Mouse (Mus musculus) liver, embryonic 11.5 days (tissue): ENCODE results near the gene Gm20817. TPM values are rescaled to one million over a fixed set of nuclear protein-coding genes. Genes with fewer than 3 reads are reported as not detected.
"Not testable (repeated sequence)": the region's sequence is repeated elsewhere in the genome, so short reads cannot be mapped to it uniquely, and the experiment has no call there.

Experiments used
- ATAC-seq: fragments of 200-750 bp; cut with Nextera tagmentation; replicated peaks from 2 replicates; pipeline ENCODE4 v1.8.0; 2017; ENCODE audit warnings: moderate number of reproducible peaks, mild to moderate bottlenecking, moderate TSS enrichment, moderate library complexity; ENCODE audit not compliant: low FRiP score
- DNase-seq: peaks from one replicate; pipeline ENCODE4 v3.0.0-alpha.2; 2017; ENCODE audit warnings: low spot score
- H3K27ac ChIP-seq: fragments of 300-500 bp; sonication (generic); 2 replicates; pipeline ENCODE4 v1.5.1; 2014; ENCODE audit warnings: mild to moderate bottlenecking, low read depth, low read length, control low read depth
- H3K27me3 ChIP-seq: fragments of 300-500 bp; sonication (generic); replicated peaks from 2 replicates; pipeline ENCODE4 v1.6.1; 2014; ENCODE audit warnings: low read length, mixed read lengths; ENCODE audit not compliant: control insufficient read depth, insufficient read depth
- H3K36me3 ChIP-seq: fragments of 300-500 bp; sonication (generic); 2 replicates; pipeline ENCODE4 v1.6.1; 2014; ENCODE audit warnings: mild to moderate bottlenecking, low read length, moderate library complexity, mixed read lengths; ENCODE audit not compliant: control insufficient read depth, insufficient read depth
- H3K4me1 ChIP-seq: fragments of 300-500 bp; sonication (generic); replicated peaks from 2 replicates; pipeline ENCODE4 v1.6.1; 2014; ENCODE audit warnings: low read length, mixed read lengths; ENCODE audit not compliant: control insufficient read depth, insufficient read depth
- H3K4me2 ChIP-seq: fragments of 300-500 bp; sonication (generic); 2 replicates; pipeline ENCODE4 v1.6.1; 2014; ENCODE audit warnings: mild to moderate bottlenecking, control low read depth, moderate library complexity
- H3K4me3 ChIP-seq: fragments of 300-500 bp; sonication (generic); 2 replicates; pipeline ENCODE4 v1.5.1; 2014; ENCODE audit warnings: low read depth, low read length, control low read depth
- H3K9ac ChIP-seq: fragments of 300-500 bp; sonication (generic); 2 replicates; pipeline ENCODE4 v1.6.1; 2014; ENCODE audit warnings: low read depth, low read length, control low read depth
- H3K9me3 ChIP-seq: fragments of 300-500 bp; sonication (generic); 2 replicates; pipeline ENCODE4 v1.6.1; 2016; ENCODE audit warnings: low read length, inconsistent platforms, mixed read lengths; ENCODE audit not compliant: control insufficient read depth
- WGBS: fragments of 180-500 bp; shearing (Covaris S2); extraction: QIAGEN DNeasy Blood & Tissue Kit; methylation state at CpG from one replicate; pipeline ENCODE4 v1.1.7; 2014; 5-methylcytosine and 5-hydroxymethylcytosine counted together
- polyA plus RNA-seq: library from polyadenylated mRNA; unstranded; fragments of >200 nt; fragmentation: Nextera tagmentation; extraction: Ambion mirVana; gene quantifications from 2 replicates; pipeline ENCODE4 v1.2.1, GENCODE M21; 2014

Gm20817 gene
- polyA plus RNA-seq = not detected in 2 replicates

- not testable (repeated sequence) for H3K4me1 ChIP-seq, H3K27ac ChIP-seq, H3K36me3 ChIP-seq, H3K9ac ChIP-seq, DNase-seq, H3K4me3 ChIP-seq, H3K4me2 ChIP-seq, ATAC-seq, H3K9me3 ChIP-seq, H3K27me3 ChIP-seq
- no CpG with 5 or more reads among the region's 5 CpGs for WGBS
These were observed at the start of gene Gm20817 for GRCm38 (mm10) chrY:68832628-68833027. Gene Gm20817, minus strand, starts transcription at chrY:68832728.
